Mouse (Mus musculus) liver, embryonic 14.5 days (tissue): ENCODE measurements around the gene Mdm2.
A peak's percentile ranks its signal among the peaks of the same experiment; 100 is the strongest.

Experiments
- CTCF ChIP-seq: IDR thresholded peaks from 2 replicates; pipeline ENCODE4 v1.5.1; 2016; ENCODE audit warnings: antibody characterized with exemption, low read depth, control low read depth
- EP300 ChIP-seq: IDR thresholded peaks from 2 replicates; pipeline ENCODE4 v1.6.1; 2016; ENCODE audit warnings: antibody characterized with exemption, low read depth

DNA sequence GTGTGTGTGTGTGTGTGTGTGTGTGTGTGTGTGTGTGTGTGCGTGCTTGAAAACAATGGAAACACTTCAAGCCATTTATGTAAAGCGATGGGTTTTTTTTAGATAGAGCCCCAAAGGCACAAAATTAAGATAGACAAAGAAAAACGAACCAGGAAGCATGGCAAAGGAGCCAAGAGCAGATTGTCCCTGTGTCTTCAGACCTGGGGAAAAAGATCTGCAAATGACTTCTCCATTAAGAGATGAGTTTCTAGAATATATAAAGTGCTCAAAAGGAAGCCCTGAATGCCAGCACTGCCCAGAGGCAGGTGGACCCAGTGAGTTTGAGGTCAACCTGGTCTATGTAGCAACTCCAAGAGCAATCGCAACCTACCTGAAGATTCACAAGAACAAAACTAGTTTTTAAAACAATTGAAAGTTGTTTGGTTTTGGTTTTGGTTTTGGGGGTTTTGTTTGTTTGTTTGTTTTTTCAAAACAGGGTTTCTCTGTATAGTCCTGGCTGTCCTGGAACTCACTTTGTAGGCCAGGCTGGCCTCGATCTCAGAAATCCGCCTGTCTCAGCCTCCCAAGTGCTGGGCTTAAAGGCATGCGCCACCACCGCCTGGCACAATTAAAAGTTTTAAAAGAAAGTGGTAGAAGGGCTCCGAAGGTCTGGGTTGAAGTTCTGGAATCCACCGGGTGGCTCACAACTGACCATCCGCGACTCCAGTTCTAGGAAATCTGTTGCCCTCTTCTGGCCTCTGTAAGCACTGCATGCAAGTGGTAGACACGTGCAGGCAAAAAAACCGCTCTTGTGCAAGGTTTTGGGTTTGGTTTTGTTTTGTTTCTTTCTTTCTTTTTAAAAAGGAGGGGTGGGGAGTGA lies 28.3 kb downstream of the Mdm2 start:
- peak; percentile 71 for TF ChIP-seq CTCF
- no peak for TF ChIP-seq EP300
